12 mouse cellular contexts compared by ENCODE assay signal in genomic region chr13:102946024-102946821, GRCm38 (mm10).
DNase-seq lines count a peak whose midpoint lies in the region; ATAC-seq and TF ChIP-seq lines count a peak whose summit lies in the region.
"Had no signal": no experiment of that assay in that cellular context is flagged by ENCODE, and none has a peak within 500 bp of the region (broad histone marks: within the 10 kb centered on the region; RNA-seq: fewer than 3 reads in every experiment).

No protein-coding gene starts in this region.

- ATAC-seq in heart, embryonic 14.5 days (ENCODE audit: insufficient number of reproducible peaks, insufficient read depth, low FRiP score, low read depth): 0 out of 2 replicates have a peak, but pooled peaks have one; percentile 41
- ATAC-seq in hindbrain, embryonic 12.5 days (ENCODE audit: low FRiP score): peak; percentile 65
- peak; percentile 47; the same call in 1 of the 2 replicates for ATAC-seq in midbrain, postnatal 0 days (ENCODE audit: low FRiP score)

- no peak for TF ChIP-seq POLR2A in cortical plate, adult 2 months (IDR thresholded peaks at IDR 0.05; ENCODE audit: extremely low read depth, insufficient read depth, low read length)

- H3K9ac ChIP-seq in heart, embryonic 14.5 days (ENCODE audit: low read length): peak overlapping the region; percentile 30; the same call in 1 of the 2 replicates
- no peak overlapping the region for H3K9ac ChIP-seq in hindbrain, embryonic 12.5 days
- no peak overlapping the region for H3K9ac ChIP-seq in midbrain, postnatal 0 days (replicated peaks; ENCODE audit: low read length, poor library complexity, severe bottlenecking)

- DNase-seq in heart, postnatal 36 days: no peak
- DNase-seq in midbrain, postnatal 0 days (ENCODE audit: low spot score): peak; percentile 62
- DNase-seq in spleen, postnatal 36 days (ENCODE audit: low spot score in 2 of 2): no peak
- no peak for DNase-seq in gastrocnemius, postnatal 10 days
- DNase-seq: adrenal gland, adult 2 months; cerebellum, postnatal 36 days; lung, adult 18-20 months; spleen, adult 18-20 months; thymus, postnatal 14 days had no signal

- H3K27ac ChIP-seq in heart, embryonic 14.5 days (replicated peaks in 1 of 2; ENCODE audit: control insufficient read depth in 1 of 2, insufficient read depth in 1 of 2, low read depth in 2 of 2, low read length in 2 of 2): peak overlapping the region; percentile 16 to 37; a peak in 3 of 4 replicates
- H3K27ac ChIP-seq in cortical plate, adult 2 months (ENCODE audit: insufficient read depth, low read length): 0 out of 2 replicates have a peak overlapping the region, but pooled peaks have one; percentile 0
- no peak overlapping the region for H3K27ac ChIP-seq in hindbrain, embryonic 12.5 days
- peak overlapping the region; percentile 9; the same call in 1 of the 2 replicates for H3K27ac ChIP-seq in midbrain, postnatal 0 days (ENCODE audit: low read depth, low read length)

- H3K27me3 ChIP-seq in heart, embryonic 14.5 days (ENCODE audit: control insufficient read depth, insufficient read depth, low read length): no peaks in the 10 kb centered on the region
- H3K27me3 ChIP-seq in hindbrain, embryonic 12.5 days: peaks cover 2% of the 10 kb centered on the region; the same call in 1 of the 2 replicates
- H3K27me3 ChIP-seq in midbrain, postnatal 0 days (ENCODE audit: insufficient read depth, low read length): no peaks in the 10 kb centered on the region

- intact Hi-C loops in heart, postnatal 36 days (cut with DNase I): no loop called here

- TF ChIP-seq CTCF in cortical plate, adult 2 months (IDR thresholded peaks at IDR 0.05; ENCODE audit: extremely low read depth, insufficient read depth, low read length): no peak
- TF ChIP-seq CTCF in midbrain, postnatal 0 days (IDR thresholded peaks at IDR 0.05): no peak

- no peaks in the 10 kb centered on the region for H3K36me3 ChIP-seq in heart, embryonic 14.5 days (ENCODE audit: control insufficient read depth, insufficient read depth, low read length)
- H3K36me3 ChIP-seq in hindbrain, embryonic 12.5 days: no peaks in the 10 kb centered on the region
- H3K36me3 ChIP-seq in midbrain, postnatal 0 days (ENCODE audit: insufficient read depth, low read length): no peaks in the 10 kb centered on the region

- peaks cover 20 to 36% of the 10 kb centered on the region in 2 experiments for H3K4me1 ChIP-seq in heart, embryonic 14.5 days (ENCODE audit: control insufficient read depth in 2 of 2, insufficient read depth in 2 of 2, low read length in 2 of 2)
- H3K4me1 ChIP-seq in cortical plate, adult 2 months (ENCODE audit: control insufficient read depth, insufficient read depth, low read length): peaks cover 12% of the 10 kb centered on the region
- peaks cover 19% of the 10 kb centered on the region for H3K4me1 ChIP-seq in hindbrain, embryonic 12.5 days
- H3K4me1 ChIP-seq in midbrain, postnatal 0 days (ENCODE audit: insufficient read depth, low read length): no peaks in the 10 kb centered on the region

- no peaks in the 10 kb centered on the region for H3K9me3 ChIP-seq in heart, embryonic 14.5 days (ENCODE audit: control insufficient read depth, low read length)
- no peaks in the 10 kb centered on the region for H3K9me3 ChIP-seq in hindbrain, embryonic 12.5 days (replicated peaks)
- no peaks in the 10 kb centered on the region for H3K9me3 ChIP-seq in midbrain, postnatal 0 days (ENCODE audit: low read length)

- no peak overlapping the region for H3K4me3 ChIP-seq in heart, embryonic 14.5 days (ENCODE audit: control insufficient read depth in 1 of 2, insufficient read depth in 1 of 2, low read depth in 1 of 2, low read length in 2 of 2)
- H3K4me3 ChIP-seq in cortical plate, adult 2 months (ENCODE audit: insufficient read depth, low read length): peak overlapping the region; percentile 1; the same call in 1 of the 2 replicates
- no peak overlapping the region for H3K4me3 ChIP-seq in hindbrain, embryonic 12.5 days
- no peak overlapping the region for H3K4me3 ChIP-seq in midbrain, postnatal 0 days (ENCODE audit: low read depth, low read length)

- no peak overlapping the region for H3K4me2 ChIP-seq in heart, embryonic 14.5 days (ENCODE audit: low read length)
- no peak overlapping the region for H3K4me2 ChIP-seq in hindbrain, embryonic 12.5 days (replicated peaks)
- peak overlapping the region; percentile 24 for H3K4me2 ChIP-seq in midbrain, postnatal 0 days (ENCODE audit: low read depth, low read length, poor library complexity, severe bottlenecking)

- 52% methylated on average over 13 of the region's 13 CpGs for WGBS in heart, embryonic 14.5 days
- WGBS in hindbrain, embryonic 12.5 days: 36% methylated on average over 13 of the region's 13 CpGs
- 34% methylated on average over 13 of the region's 13 CpGs for WGBS in midbrain, postnatal 0 days
